ENCODE assay signal across 9 mouse cellular contexts in the genomic region with DNA sequence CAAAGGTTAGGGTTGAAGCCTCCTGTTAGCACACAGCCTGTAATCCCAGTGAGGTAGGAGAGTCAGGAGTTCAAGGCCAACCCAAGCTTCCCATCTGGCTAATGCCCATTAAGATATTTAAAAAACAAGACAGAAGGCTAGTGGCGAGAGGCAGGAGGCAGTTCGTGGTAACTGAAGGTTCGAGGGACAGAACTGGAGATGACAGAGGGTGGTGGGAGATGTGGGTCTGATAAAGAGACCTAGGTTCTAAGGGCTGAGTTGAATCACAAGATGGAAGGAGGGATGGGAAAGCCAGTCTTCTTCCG. TPM values are rescaled to one million over a fixed set of nuclear protein-coding genes. Genes with fewer than 3 reads are reported as not detected.
A peak's percentile ranks its signal among the peaks of the same experiment; 100 is the strongest.
DNase-seq lines count a peak whose midpoint lies in the region; ATAC-seq and TF ChIP-seq lines count a peak whose summit lies in the region.
"Had no signal": no experiment of that assay in that cellular context is flagged by ENCODE, and none has a peak within 500 bp of the region (broad histone marks: within the 10 kb centered on the region; RNA-seq: fewer than 3 reads in every experiment).

A gene (plus strand): TSS at position 301 of the 305 bp plus-strand sequence.

- H3K4me2 ChIP-seq in heart, embryonic 11.5 days: peak within 1 kb of the TSS; percentile 96
- H3K4me2 ChIP-seq in liver, embryonic 11.5 days: peak within 1 kb of the TSS; percentile 93

- no peaks in the 10 kb centered on the region for H3K79me2 ChIP-seq in C2C12 (ENCODE audit: control insufficient read depth, insufficient read depth)

- no peak within 1 kb of the TSS for H3K27ac ChIP-seq in heart, embryonic 11.5 days (ENCODE audit: low read depth, low read length)
- H3K27ac ChIP-seq in hindbrain, embryonic 10.5 days: peak within 1 kb of the TSS; percentile 85
- H3K27ac ChIP-seq in liver, embryonic 11.5 days (ENCODE audit: low read depth, low read length): no peak within 1 kb of the TSS

- no peaks in the 10 kb centered on the region for H3K79me3 ChIP-seq in C2C12 (ENCODE audit: low read depth)

- no peaks in the 10 kb centered on the region for H3K9me3 ChIP-seq in heart, embryonic 11.5 days (replicated peaks; ENCODE audit: control insufficient read depth, low read length)
- H3K9me3 ChIP-seq in hindbrain, embryonic 10.5 days: no peaks in the 10 kb centered on the region
- H3K9me3 ChIP-seq in liver, embryonic 11.5 days (ENCODE audit: control insufficient read depth, low read length): no peaks in the 10 kb centered on the region

- peaks cover 6% of the 10 kb centered on the region; the same call in 1 of the 2 replicates for H3K4me1 ChIP-seq in heart, embryonic 11.5 days (ENCODE audit: control insufficient read depth, insufficient read depth, low read length)
- H3K4me1 ChIP-seq in hindbrain, embryonic 10.5 days (replicated peaks): peaks cover 46% of the 10 kb centered on the region
- H3K4me1 ChIP-seq in liver, embryonic 11.5 days (replicated peaks; ENCODE audit: control insufficient read depth, insufficient read depth, low read length): peaks cover 13% of the 10 kb centered on the region

- WGBS in heart, embryonic 11.5 days (ENCODE audit: insufficient replicate concordance): 25% methylated on average over 4 of the region's 4 CpGs
- 28% methylated on average over 4 of the region's 4 CpGs for WGBS in hindbrain, embryonic 10.5 days
- 25% methylated on average over 4 of the region's 4 CpGs for WGBS in liver, embryonic 11.5 days

- H3ac ChIP-seq in C2C12 (ENCODE audit: control insufficient read depth, insufficient read length, low read depth): peak within 1 kb of the TSS; percentile 13

- no peak for ATAC-seq in heart, embryonic 11.5 days (replicated peaks; ENCODE audit: insufficient number of reproducible peaks, low FRiP score, low TSS enrichment)
- ATAC-seq in liver, embryonic 11.5 days (replicated peaks; ENCODE audit: low FRiP score): no peak
- ATAC-seq: CD4-positive, CD25-positive, alpha-beta regulatory T cell, adult 4 months had no signal

- DNase-seq in heart, adult 8-10 months (ENCODE audit: low spot score): no peak
- DNase-seq in hindbrain, embryonic 10.5 days (ENCODE audit: low spot score): no peak
- DNase-seq in liver, embryonic 11.5 days (ENCODE audit: low spot score): no peak
- DNase-seq in adrenal gland, postnatal 25 days: no peak
- no peak for DNase-seq in adipocyte (ENCODE audit: low spot score)
- DNase-seq in adrenal gland, postnatal 10 days: no peak

- peaks cover 40% of the 10 kb centered on the region for H3K27me3 ChIP-seq in heart, embryonic 11.5 days (ENCODE audit: control insufficient read depth, insufficient read depth, low read length)
- H3K27me3 ChIP-seq in C2C12 (ENCODE audit: control insufficient read depth, insufficient read depth, insufficient read length): peaks cover 45% of the 10 kb centered on the region
- H3K27me3 ChIP-seq in hindbrain, embryonic 10.5 days (ENCODE audit: insufficient read depth, poor library complexity, severe bottlenecking): peaks cover 57% of the 10 kb centered on the region
- peaks cover 44% of the 10 kb centered on the region for H3K27me3 ChIP-seq in liver, embryonic 11.5 days (replicated peaks; ENCODE audit: control insufficient read depth, insufficient read depth, low read length)

- H3K9ac ChIP-seq in heart, embryonic 11.5 days (ENCODE audit: low read depth, low read length): peak within 1 kb of the TSS; percentile 62; the same call in 1 of the 2 replicates
- H3K9ac ChIP-seq in liver, embryonic 11.5 days (ENCODE audit: low read depth, low read length): peak within 1 kb of the TSS; percentile 46; the same call in 1 of the 2 replicates

- peaks cover 4% of the 10 kb centered on the region for H3K36me3 ChIP-seq in heart, embryonic 11.5 days (ENCODE audit: control insufficient read depth, insufficient read depth, low read length)
- H3K36me3 ChIP-seq in C2C12 (ENCODE audit: control insufficient read depth, insufficient read depth): no peaks in the 10 kb centered on the region
- peaks cover 16% of the 10 kb centered on the region for H3K36me3 ChIP-seq in hindbrain, embryonic 10.5 days
- H3K36me3 ChIP-seq in liver, embryonic 11.5 days (ENCODE audit: control insufficient read depth, insufficient read depth, low read length): peaks cover under 1% of the 10 kb centered on the region; the same call in 1 of the 2 replicates

- H3K4me3 ChIP-seq in heart, embryonic 11.5 days (ENCODE audit: low read depth, low read length): peak within 1 kb of the TSS; percentile 54
- no peak within 1 kb of the TSS for H3K4me3 ChIP-seq in C2C12 (ENCODE audit: insufficient read depth, poor library complexity, severe bottlenecking)
- H3K4me3 ChIP-seq in hindbrain, embryonic 10.5 days: peak within 1 kb of the TSS; percentile 73
- H3K4me3 ChIP-seq in liver, embryonic 11.5 days (ENCODE audit: low read depth, low read length): peak within 1 kb of the TSS; percentile 47

- no peak for TF ChIP-seq CTCF in C2C12 (IDR thresholded peaks at IDR 0.05; ENCODE audit: control insufficient read depth, insufficient read depth, insufficient read length)

TF ChIP-seq in C2C12, 6 proteins besides CTCF, POLR2A, EP300 and RAD21:
- TF ChIP-seq MYOG (IDR thresholded peaks at IDR 0.05; ENCODE audit: control insufficient read depth, extremely low read depth, insufficient read length) (no peak), USF1 (IDR thresholded peaks at IDR 0.05; ENCODE audit: low read depth) (no peak)

RNA-seq across cellular contexts. Expression of the gene that starts here (rescaled TPM):
- polyA plus RNA-seq in heart, embryonic 11.5 days (2014; fragmentation: Nextera tagmentation; extraction: Ambion mirVana): 0.17 and 0.96 TPM in 2 replicates
- total RNA-seq in heart, adult 8-10 months (2022): not detected
- not detected for polyA plus RNA-seq in C2C12 (2012; fragmentation: generic; extraction: Trizol)
- polyA plus RNA-seq in hindbrain, embryonic 10.5 days (2016; fragmentation: Nextera tagmentation; extraction: Ambion mirVana): 4.9 and 5.5 TPM in 2 replicates
- polyA plus RNA-seq in liver, embryonic 11.5 days (2014; fragmentation: Nextera tagmentation; extraction: Ambion mirVana): 0.52 and 1.6 TPM in 2 replicates
- 0.52 and 1.9 TPM in 2 replicates for total RNA-seq in adrenal gland, postnatal 25 days (2021)
- 1 to 10 TPM in 1 of 2 experiments, under 1 TPM in 1; 0.82 to 1.0 TPM for total RNA-seq in adrenal gland, postnatal 10 days (2021)
- polyA plus RNA-seq: CD4-positive, CD25-positive, alpha-beta regulatory T cell, adult 4 months had no signal
